Mouse (Mus musculus): ENCODE measurements around the gene Abcc9. TPM values are rescaled to one million over a fixed set of nuclear protein-coding genes. Genes with fewer than 3 reads are reported as not detected.

The Abcc9 gene
- total RNA-seq (2021) = 10 to 100 TPM; 19.5 to 20.5 TPM
- long read RNA-seq, experiment 1, partial matches to known transcripts = 2 of 2 reads
- long read RNA-seq, experiment 1, other reads (novel, unspliced or antisense) = 0 of 2 reads
- long read RNA-seq, experiment 2 = 0 reads

DNA sequence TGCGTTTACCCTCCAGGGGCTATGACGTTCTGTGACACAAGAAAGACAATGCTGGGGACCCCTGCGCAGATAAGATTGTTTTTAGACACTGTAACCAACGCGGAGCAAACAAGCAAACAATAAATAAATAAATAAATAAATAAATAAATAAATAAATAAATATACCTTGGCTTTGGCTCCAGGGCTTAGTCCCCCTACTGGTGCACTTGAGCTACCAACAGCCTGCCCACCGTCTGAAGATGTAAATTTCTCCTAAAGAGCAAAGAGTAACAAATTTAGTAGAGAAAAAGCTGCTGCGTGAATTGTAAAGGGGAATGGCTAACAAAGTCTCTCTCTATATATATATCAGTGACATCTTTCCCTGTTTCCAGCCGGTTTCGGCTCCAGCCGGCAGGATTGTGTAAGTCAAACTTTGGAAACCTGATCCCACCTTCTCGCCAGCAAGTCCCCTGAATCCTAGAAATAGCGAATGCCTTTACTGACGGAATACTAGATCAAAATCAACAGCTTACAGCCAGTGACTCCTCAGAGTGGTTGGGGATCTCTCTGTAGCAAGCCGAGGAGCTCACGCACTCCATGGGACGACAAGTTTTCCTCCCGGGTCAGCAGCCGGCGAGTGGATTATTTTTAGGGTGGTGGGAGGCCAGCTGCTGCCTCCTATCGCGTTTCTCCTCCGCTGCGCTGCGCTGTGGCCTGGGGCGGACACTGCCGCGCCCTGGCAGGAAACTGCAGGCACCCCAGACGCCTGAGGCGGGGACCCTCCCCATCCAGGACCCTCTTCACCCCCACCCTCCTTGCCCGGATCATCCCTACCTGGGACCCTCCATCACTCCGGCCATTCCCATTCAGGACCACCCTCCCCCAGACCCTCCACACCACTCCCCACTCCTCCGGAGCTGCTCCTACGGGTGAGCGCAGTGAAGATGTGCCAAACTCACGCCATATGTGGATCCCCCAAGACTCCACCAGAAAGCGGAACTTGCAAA, at the start of gene Abcc9:
Abcc9 (minus strand) TSS at position 664 of the 986 bp plus-strand sequence.
- DNase-seq = no peak

DNA sequence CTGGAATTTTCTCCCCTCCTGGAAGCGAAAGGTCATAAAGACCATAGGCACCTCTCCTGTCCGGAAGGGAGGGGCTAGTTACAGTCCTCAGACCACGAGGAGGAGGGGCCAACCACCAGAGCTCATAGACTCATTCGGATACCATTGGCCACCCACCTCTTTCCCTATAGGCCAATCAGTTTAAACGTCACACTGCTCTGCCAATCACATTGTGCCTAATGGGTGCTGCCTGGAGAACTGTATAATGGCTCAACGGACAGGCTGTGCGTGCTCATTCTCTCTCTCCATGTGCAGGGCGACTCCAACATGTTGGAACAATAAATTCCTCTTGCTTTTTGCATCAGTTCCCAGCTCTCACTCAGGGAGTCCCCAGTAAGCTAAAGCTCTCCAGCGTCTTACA, 49.2 kb upstream of the Abcc9 start:
- no peak for DNase-seq

DNA sequence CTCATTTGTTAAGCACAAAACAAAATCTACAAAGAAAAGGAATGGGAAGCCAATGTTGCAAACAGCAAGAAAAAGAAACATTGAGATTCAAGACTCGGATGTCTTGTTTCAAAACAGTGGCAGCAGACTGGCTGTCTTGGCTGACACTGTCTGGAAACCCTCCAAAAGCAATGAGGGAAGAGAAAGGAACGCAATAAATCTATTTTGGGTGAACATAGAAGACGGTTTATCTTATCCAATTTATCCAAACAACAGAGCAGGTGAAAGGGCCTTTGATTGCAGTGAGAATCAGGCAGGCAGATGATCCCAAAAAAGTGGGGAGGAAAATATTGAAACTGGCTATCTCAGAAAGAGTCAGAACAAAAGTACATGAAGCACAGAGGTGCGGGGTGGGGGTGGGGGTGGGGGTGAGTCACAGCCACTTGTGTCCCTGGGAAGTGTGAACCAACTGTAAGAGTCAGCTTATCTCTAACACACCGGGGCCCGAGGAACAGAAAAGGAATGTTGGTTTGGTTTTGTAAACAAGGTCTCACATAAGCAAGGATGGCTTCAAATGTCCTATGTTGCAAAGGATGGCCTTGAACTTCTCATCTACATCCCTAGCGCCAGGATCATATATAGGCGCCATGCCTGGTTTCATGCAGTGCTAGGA, 46.1 kb upstream of the Abcc9 start:
- DNase-seq = peak in 1 of 2 experiments; percentile 27

DNA sequence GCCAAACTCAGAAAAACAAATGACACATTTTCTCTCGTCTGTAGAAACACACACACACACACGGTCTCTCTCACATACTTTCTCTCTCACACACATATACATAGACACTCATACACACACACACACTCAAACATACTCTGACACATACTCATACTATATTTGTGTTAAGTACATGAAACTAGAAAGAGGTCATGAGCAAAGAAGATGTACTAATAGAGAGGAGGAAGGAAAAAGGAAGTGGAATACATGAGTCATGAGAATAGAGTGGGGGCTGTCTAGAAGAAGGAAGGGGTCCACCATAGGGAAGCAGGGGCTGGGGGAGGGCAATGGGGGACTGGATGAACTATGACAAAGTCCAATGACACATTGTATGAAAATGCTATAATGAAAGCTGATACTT, 45.0 kb upstream of the Abcc9 start:
- no peak for DNase-seq

DNA sequence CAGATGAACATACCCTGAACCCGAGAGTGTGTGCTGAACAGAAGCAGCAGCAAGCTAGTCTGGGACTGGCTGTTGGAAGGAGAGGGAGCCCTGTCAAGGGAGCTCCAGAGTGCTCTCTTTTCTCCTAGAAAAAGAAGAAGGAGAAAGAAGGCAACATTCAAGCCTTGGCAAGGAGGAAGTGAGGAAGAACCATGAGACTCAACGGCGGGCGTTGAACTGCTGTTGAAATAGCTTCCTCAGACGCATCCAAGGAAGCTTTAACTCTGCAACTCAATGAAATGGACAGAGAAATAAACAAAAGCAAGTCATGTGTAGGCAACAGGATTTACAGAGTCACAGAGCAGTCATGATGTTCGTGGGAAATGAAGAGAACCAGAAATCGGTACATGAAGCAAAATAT, 44.6 kb upstream of the Abcc9 start:
- no peak for DNase-seq

DNA sequence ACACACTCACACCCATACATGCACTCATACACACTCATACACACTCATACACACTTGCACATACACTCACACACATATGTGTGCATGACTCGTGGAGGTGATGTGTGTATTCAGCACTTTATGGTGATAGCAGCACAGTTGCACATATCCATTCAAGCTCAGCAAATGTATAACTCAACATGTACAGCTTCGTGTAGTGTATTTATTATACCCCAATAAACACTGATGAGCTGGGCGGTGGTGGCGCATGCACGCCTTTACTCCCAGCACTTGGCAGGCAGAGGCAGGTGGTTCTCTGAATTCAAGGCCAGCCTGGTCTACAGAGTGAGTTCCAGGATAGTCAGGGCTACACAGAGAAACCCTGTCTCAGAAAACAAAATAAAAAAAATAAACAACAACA, 43.4 kb upstream of the Abcc9 start:
- DNase-seq = no peak

DNA sequence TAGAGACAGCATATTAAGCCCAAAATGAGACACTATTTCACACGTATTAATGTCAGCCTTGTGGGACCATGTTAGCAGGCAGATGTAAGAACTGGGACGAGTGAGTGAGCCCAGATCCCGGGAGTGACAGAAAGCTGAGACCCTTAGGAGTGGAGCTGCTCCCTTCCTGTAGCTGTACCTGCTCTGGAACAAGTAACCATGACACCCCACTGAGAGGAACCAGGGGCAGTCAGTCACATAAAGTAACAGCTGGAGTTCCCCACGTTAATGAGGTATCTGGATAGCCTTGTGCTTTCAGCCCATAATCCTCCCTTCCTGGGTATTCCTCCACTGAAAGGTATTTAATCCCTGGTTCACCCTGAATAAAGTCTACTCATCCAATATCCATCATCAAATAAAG, 41.1 kb upstream of the Abcc9 start:
- no peak for DNase-seq

DNA sequence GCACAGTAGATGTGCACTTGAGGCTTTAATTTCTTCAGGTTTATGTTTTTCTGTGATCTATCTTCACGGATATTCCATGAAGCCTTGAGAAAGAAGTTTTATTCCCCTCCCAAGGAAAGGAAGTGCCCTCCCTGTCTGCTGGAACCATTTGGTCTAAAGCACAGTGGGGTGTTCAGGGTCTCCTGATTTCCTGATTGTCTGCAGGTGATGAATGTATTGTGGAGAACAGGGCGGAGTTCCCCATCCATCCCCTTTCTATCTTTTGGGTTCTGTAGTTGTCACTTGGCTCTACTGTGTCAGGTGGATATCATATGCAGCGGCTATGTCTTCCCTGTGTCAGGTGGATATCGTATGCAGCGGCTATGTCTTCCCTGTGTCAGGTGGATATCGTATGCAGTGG, 39.6 kb upstream of the Abcc9 start:
- DNase-seq = no peak

DNA sequence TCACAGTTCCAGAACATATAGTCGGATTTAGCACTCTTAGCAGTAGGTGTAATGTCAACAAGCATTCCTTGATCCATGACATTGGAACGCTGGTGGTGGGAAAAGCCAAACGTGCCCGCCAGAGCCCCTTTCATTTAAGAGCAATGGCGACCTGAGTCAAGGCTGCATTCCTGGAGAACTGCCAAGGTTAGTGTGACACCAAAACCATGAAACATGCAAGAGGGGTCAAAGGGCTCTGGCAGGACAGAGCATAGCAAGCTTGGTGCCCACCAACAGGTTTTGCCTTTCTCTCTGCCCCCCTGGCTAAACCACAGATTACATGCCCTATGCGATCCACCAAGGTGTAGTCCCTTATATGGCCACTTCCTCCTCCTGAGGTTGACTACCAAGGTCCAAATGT, 36.5 kb upstream of the Abcc9 start:
- DNase-seq = no peak

DNA sequence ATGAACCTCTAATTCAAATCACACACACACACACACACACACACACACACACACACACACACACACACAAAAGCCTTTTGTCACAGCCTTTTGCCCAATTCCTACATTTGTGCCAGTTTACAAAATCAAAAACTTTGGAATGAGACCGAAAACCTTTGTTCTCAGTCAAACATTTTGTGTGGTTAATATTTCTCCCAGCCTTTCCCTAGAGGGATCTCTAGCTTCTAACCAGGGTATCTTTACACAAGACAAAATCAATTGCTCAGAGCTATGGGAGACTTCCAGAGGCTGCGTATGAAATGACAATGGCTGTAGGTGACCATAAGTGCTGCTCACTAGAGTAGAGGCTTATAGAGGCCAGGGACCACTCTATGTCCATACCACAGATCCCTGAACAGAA, 36.1 kb upstream of the Abcc9 start:
- DNase-seq = no peak

DNA sequence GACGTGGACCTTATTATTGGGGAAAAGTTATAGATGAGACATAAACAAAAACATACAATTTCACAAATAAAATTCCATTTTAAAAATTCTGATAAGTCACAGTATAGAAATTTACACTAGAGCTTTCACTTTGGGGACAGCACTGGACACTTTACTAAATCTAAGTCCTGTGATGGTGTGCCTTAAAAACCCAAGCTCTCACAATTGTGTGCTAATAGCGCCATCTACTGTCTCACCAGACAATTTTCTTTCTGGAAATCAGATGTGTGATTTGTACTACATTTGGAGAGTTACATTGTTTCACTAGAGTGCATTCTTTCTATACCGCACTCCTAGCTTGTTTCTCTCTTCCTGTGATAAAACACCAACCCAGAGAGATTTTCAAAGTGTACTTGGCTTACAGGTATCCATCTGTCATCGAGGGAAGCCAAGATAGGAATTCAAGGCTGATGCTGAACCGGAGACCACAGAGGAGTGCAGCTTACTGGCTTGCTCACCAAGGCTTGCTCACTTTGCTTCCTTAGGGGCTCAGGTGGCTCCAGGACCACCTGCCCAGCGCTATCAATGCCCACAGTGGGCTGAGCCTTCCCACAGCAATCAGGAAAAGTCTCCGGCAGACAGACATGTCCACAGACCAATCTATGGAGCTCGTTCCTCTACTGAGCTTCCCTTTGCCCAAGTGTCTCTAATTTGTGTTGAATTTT, 33.3 kb upstream of the Abcc9 start:
- peak in 1 of 2 experiments; percentile 47 for DNase-seq

DNA sequence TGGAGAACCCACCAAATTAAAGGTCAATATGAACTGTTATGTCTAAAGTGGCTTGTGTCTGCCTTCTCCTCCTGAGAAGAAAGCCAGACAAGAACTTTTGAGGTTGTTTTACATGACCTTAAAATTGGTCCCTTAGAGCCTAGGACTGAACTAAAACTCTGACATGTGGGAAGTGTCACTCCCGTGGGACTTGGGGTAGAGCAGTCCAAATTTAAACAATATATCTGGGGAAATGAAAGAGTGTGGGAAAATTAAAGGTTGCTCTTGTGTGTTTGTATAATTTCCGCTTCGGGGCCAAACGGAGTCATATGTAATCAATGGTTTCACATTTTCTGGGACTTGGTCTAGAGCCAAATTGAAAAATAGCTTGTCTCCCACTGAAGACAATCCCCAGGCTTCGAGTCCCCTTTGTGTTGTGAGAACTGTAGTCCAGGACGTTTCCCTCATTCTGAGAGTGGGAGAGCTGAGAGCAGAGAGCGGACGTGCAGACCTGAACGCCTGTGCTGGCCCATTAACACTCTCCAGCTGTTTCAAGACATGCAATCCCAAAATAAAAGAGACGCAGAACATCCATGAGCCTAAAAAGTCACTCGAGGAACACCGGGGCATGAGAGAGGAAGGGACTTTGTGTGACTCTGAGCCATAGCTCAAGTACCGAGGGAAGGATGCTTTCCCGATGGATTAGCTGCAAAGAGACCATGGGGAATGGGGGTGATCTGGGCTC, 30.6 kb upstream of the Abcc9 start:
- DNase-seq = no peak

DNA sequence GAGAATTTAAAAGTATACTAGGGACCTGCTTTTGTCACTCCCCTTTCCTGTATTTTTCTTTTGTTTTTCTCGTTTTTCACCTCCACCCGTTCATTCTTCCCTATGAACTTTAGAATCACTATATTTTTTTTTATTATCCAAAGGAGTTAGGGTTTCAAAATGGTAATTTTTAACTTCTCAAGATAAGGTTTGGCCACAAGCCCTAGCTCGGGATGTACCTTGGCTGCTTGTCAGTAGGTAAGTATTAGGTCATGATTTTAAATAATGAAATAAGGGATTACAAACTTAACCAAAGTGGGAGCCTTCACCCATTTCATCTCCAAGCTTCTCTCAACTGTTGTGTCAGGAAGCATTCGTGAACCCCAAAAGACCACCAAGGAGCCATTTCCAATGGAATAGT, 23.9 kb upstream of the Abcc9 start:
- no peak for DNase-seq

DNA sequence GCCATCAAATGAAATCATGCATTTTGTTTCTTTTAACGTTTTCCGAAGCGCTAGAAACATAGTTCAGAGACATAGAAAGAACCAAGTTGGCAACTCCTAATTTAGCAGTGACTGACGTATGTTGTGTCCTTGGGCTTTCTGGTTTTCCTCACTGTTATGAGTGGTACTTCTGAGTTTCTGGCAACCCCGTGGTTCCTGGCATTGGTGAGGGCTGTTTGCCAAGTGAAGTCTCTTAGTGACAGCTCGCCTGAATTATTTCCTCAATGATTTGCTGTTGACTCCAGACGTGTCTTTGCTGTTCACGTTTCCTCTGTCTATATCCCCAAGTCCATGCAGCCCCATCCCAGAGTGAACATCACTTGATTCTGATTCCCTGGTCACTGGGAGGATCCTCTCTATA, 19.6 kb upstream of the Abcc9 start:
- peak; percentile 57 to 74 for DNase-seq

DNA sequence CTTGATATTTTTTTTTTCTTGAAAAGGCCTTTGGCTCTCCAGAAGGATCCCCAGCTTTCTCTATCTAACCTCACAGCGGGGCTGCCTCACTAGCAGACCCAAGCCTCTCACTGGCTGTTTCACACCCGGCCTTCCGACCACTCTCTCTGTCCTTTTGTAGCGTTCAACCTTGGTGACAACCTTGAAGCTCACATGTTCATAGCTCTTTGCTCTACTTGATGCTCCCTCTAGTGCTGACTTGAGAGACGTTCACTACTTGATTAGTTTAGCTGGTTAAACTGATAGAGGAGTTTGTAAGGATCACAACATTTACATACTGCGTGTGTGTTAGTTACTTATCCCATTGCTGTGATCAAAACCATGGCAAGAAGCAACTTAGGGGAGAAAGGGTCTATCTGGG, 18.5 kb upstream of the Abcc9 start:
- DNase-seq = no peak

DNA sequence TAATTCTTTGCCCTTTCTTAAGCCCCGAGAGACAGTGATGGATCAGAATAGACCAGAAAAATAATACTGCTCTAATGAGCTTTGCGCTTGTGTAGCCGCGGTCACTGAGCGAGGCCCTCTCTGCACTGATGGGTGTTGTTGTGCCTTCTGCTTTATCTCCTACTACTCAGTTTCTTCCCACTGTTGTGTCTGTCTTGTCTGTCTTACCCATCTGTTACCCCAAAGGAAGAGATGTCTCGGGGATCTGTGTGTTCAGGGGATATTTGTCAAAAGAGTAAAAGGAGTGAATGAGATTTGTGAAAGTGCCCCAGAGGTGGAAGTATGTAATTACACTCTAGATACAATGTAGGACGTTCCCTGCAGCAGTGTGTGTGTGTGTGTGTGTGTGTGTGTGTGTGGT, 16.1 kb upstream of the Abcc9 start:
- DNase-seq = no peak

DNA sequence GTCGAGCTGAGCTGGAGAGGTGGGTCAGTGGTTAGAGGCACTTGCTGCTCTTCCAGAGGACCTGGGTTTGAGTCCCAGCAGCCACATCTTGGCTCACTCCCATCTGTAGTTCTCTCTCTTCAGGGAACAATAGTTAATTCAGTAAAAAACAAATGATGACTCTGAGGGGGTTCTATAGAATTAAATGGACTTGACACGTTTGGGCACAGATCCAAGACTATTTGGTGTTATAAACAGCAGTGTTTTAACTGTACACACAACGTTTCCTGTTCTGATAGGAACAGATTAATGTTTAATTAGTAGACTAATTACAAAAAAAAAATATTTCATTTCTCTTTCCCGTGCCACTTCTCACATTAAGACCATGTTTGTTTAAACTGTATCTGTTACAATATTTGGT, 15.1 kb upstream of the Abcc9 start:
- no peak for DNase-seq

DNA sequence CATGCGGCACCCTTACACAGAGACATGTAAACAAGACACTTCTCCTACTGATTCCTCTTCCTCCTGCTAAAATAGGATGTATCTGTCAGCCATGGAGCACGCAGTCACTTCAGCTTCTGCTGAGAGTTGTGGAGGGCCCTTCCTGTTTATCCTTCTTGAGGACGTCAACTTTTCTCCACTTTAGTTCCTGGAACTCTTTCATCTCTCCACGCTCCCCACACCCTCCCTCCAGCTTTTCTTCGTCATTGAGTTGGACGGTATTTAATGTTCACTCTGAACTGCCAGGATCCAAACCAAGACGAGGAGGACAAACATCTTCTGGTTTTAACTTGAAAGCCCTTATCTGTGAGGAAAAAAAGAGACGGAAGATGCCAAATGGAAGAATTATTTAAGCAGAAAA, 12.9 kb upstream of the Abcc9 start:
- DNase-seq = no peak

DNA sequence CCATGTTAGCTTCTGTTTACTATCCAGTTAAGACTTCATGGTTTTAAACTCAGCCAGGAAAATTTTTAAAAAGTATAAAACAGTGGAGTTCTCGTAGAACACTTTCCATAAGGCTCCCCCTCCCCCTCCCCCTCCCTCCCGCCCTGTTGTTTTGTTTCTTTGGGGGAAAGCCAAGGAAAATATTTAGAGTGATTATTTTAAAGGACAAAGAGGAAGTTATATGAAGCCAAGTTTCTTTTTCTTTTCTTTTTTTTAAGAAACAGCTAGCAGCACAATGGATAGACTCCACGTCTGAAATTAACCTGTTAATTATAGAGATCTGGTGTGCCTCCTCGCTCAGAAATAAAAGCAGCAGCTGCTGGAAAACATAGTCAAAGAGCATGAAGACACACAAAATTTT, 9.0 kb upstream of the Abcc9 start:
- no peak for DNase-seq

DNA sequence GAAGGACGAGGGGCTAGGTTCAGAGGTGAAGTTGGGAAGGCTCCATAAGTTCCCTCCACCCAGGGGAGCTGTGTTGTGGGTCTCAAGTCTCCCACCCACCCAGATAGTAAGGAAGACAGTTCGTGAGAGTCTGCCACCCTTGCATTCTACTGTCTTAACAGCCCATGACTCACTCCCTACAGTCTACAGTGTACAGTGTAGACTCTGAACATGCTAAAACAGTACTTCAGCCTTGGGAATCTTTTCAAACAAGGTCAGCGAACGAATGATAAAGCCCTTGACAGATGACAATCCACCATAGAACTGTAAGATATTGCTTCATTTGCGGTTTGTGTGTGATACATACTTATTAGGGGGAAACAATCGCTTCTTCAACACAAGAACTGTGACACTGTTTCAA, 8.6 kb upstream of the Abcc9 start:
- no peak for DNase-seq

DNA sequence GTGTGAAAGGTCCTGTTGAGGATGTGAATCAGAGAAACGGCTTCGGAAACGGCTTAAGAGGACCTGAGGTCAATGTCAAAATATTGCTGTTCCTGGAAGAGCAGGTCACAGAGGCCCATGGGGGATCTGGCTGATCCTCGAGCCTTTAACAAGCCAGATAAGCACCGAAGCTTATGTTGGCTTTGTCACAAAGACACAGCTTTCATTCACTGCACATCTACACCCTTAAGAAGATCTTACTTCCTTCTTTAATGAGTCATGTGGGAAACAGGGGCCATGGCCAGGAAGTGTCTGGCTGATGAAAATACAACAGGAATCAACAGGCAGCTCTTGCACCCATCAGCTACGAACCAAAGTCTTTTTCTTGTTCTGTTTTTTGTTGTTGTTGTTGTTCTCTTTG, 6.3 kb upstream of the Abcc9 start:
- no peak for DNase-seq

DNA sequence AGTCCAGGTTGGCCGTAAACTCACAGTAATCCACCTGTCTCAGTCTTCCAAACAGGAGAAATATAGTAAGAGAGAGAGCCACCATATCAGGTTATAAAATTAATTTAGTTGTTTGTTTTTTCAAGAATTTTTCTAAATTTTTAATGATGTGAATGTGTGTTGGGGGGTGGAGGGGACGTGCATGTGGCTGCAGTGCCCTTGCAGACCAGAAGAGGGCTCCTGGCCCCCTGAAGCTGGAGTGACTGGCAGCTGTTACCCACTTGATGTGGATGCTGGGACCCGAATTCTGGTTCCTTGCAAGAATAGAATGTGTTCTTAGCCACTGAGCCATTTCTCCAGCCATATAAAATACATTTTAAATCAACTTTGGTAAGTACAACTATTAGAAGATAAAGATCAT, 4.6 kb upstream of the Abcc9 start:
- DNase-seq = no peak

All from adrenal gland, postnatal 36 days (tissue).